ENCODE assay signal across 22 mouse cellular contexts in the genomic region with DNA sequence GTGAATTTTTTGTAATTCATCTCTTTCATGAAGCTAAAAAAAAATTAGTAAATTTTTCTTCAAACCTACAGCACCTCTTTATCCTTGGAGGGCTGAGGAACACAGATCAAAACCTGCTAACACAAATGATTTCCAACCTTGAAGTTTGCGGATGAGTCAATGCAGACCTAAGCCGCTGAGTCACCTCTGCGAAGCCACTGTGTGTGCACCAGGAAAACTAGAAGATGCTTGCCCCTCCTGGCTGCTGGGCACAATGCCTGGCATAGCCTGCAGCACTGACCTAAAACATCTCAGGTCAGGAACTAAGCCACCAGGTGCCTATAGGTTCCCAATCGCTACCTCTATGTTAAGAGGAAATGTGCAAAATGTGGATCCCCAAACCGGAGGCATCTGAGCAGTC.
DNase-seq lines count a peak whose midpoint lies in the region; TF ChIP-seq lines count a peak whose summit lies in the region.
"Had no signal": no experiment of that assay in that cellular context is flagged by ENCODE, and none has a peak within 500 bp of the region (broad histone marks: within the 10 kb centered on the region; RNA-seq: fewer than 3 reads in every experiment).

No protein-coding gene starts in this region.

- H3K36me3 ChIP-seq in thymus, adult 2 months (ENCODE audit: control insufficient read depth, insufficient read depth, low read length), result no peaks in the 10 kb centered on the region
- H3K36me3 ChIP-seq: embryonic facial prominence, embryonic 15.5 days; forebrain, embryonic 15.5 days; heart, embryonic 15.5 days; hindbrain, embryonic 10.5 days; intestine, embryonic 15.5 days had no signal

- peaks cover 68% of the 10 kb centered on the region for H3K4me1 ChIP-seq in thymus, adult 2 months (replicated peaks; ENCODE audit: control insufficient read depth, insufficient read depth, low read length)
- H3K4me1 ChIP-seq: embryonic facial prominence, embryonic 15.5 days; forebrain, embryonic 15.5 days; heart, embryonic 15.5 days; intestine, embryonic 15.5 days had no signal

- 91% methylated on average over 5 of the region's 5 CpGs for WGBS in thymus, adult 2 months

- no peak for TF ChIP-seq POLR2A in thymus, adult 2 months (IDR thresholded peaks at IDR 0.05; ENCODE audit: control insufficient read depth, extremely low read depth, insufficient read depth, low read length, poor library complexity)

- no peaks in the 10 kb centered on the region for H3K27me3 ChIP-seq in thymus, adult 2 months (ENCODE audit: control insufficient read depth, insufficient read depth, low read length)
- H3K27me3 ChIP-seq: CH12.LX; embryonic facial prominence, embryonic 15.5 days; forebrain, embryonic 15.5 days; heart, embryonic 15.5 days; intestine, embryonic 15.5 days had no signal

- DNase-seq in thymus, adult 2 months, result no peak
- no peak for DNase-seq in thymus, postnatal 36 days
- peak; percentile 75 for DNase-seq in 3T3-L1 (ENCODE audit: low read depth, low spot score)
- DNase-seq in NIH3T3 (ENCODE audit: low read depth), result peak; percentile 22
- DNase-seq in adrenal gland, postnatal 14 days, result peak; percentile 49
- DNase-seq in lung, postnatal 4 days, result no peak
- no peak for DNase-seq in lung, postnatal 36 days
- no peak for DNase-seq in frontal cortex, postnatal 36 days (ENCODE audit: low spot score in 2 of 2)
- DNase-seq: cerebellum, adult 11 months; cerebellum, adult 8-10 months; cerebellum, postnatal 14 days; embryo, embryonic 11 days; gastrocnemius, postnatal 10 days; heart, adult 2 months had no signal

- peak overlapping the region; percentile 96 for H3K27ac ChIP-seq in thymus, adult 2 months (ENCODE audit: control insufficient read depth, insufficient read depth, low read length)
- H3K27ac ChIP-seq: embryonic facial prominence, embryonic 15.5 days; forebrain, embryonic 15.5 days; heart, adult 2 months; heart, embryonic 15.5 days; hindbrain, embryonic 10.5 days; hindbrain, embryonic 14.5 days; intestine, embryonic 15.5 days had no signal

- no peak for TF ChIP-seq CTCF in thymus, adult 2 months (IDR thresholded peaks at IDR 0.05; ENCODE audit: borderline replicate concordance, control insufficient read depth, extremely low read depth, insufficient read depth, low read length, poor library complexity)

- no peak overlapping the region for H3K4me3 ChIP-seq in thymus, adult 2 months (ENCODE audit: control insufficient read depth, insufficient read depth, low read length)
- H3K4me3 ChIP-seq: embryonic facial prominence, embryonic 15.5 days; erythroblast, embryonic 14.5 days; forebrain, embryonic 15.5 days; heart, adult 2 months; heart, embryonic 15.5 days; hindbrain, embryonic 10.5 days; intestine, embryonic 15.5 days had no signal

Comparison
In these comparisons a context has a peak if more than half of its experiments do, and no peak if none do; other contexts are left out.
1. DNase-seq: peak in 3T3-L1 (single experiment), NIH3T3 (single experiment) and adrenal gland, postnatal 14 days (single experiment); none in thymus, adult 2 months (single experiment), thymus, postnatal 36 days (0 of 2), lung, postnatal 4 days (0 of 2), lung, postnatal 36 days (single experiment) and frontal cortex, postnatal 36 days (0 of 2).